Mouse (Mus musculus) cortical plate, adult 2 months (tissue): Measurements from ENCODE around the gene Jag2.

Experiments
- CTCF ChIP-seq: fragments of 200-500 bp; IDR thresholded peaks from 2 replicates; pipeline ENCODE4 v1.5.1; 2011; ENCODE audit warnings: mild to moderate bottlenecking, control low read depth, low read length; ENCODE audit not compliant: insufficient read depth; ENCODE audit errors: extremely low read depth
- POLR2A ChIP-seq: fragments of 200-500 bp; IDR thresholded peaks from 2 replicates; pipeline ENCODE4 v1.6.1; 2011; ENCODE audit warnings: mild to moderate bottlenecking, low read length, control low read depth; ENCODE audit not compliant: insufficient read depth; ENCODE audit errors: extremely low read depth

DNA sequence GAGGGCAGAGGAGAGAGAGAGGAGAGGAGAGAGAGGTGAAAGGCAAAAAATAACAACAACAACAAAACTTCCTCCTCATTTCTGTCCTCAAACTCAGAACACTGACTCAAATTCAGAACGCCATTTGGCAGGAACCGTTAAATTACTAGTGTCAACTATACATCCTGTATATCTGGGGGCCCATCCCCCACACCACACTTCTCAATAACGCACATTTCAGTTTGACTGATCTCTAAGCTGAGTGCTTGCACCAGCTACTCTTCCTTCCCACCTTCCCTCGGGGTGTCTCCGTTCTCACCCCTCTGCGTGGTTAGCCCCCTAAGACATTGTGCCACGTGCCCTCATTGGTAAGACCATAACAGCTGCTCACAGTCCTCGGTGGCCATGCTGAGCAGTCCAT, 69.6 kb downstream of the Jag2 start:
- TF ChIP-seq CTCF (no peak), POLR2A (no peak)
